Mouse (Mus musculus) CD4-positive helper T cell, adult 2 months (primary cell): ENCODE data around the gene Ankrd12.

Experiments
- DNase-seq: peaks from one replicate; pipeline ENCODE4 v3.0.0-alpha.2; 2012; ENCODE audit warnings: low read depth, missing footprints, low spot score

The Ankrd12 gene

GRCm38 (mm10) chr17:65967751-65968150 is 109.1 kb downstream of the Ankrd12 start:
- DNase-seq = no peak

- no peak for DNase-seq
Observed at GRCm38 (mm10) chr17:65962263-65962662, 114.6 kb downstream of the Ankrd12 start.

GRCm38 (mm10) chr17:65961606-65962136 is 115.2 kb downstream of the Ankrd12 start:
- DNase-seq = peak; percentile 83

- DNase-seq = no peak
Observed at GRCm38 (mm10) chr17:65959011-65959410, 117.9 kb downstream of the Ankrd12 start.

GRCm38 (mm10) chr17:65958366-65958765 is 118.5 kb downstream of the Ankrd12 start:
- DNase-seq = no peak

- no peak for DNase-seq
Observed at GRCm38 (mm10) chr17:65957782-65958325, 119.0 kb downstream of the Ankrd12 start.

- DNase-seq = peak; percentile 54
Observed at GRCm38 (mm10) chr17:65956993-65957781, 119.7 kb downstream of the Ankrd12 start.

- DNase-seq = no peak
Observed at GRCm38 (mm10) chr17:65956140-65956539, 120.7 kb downstream of the Ankrd12 start.

GRCm38 (mm10) chr17:65953959-65954358 is 122.9 kb downstream of the Ankrd12 start:
- DNase-seq = peak; percentile 78

- peak; percentile 69 for DNase-seq
Observed at GRCm38 (mm10) chr17:65952083-65952482, 124.8 kb downstream of the Ankrd12 start.

- peak; percentile 94 for DNase-seq
Observed at GRCm38 (mm10) chr17:65950622-65951404, 126.1 kb downstream of the Ankrd12 start, which contains the start of gene Twsg1. Gene Twsg1, minus strand, starts transcription at chr17:65951226.

GRCm38 (mm10) chr17:65950183-65950582 is 126.7 kb downstream of the Ankrd12 start:
- no peak for DNase-seq

GRCm38 (mm10) chr17:65947307-65947706 is 129.6 kb downstream of the Ankrd12 start:
- DNase-seq = peak; percentile 54

GRCm38 (mm10) chr17:65945420-65945819 is 131.5 kb downstream of the Ankrd12 start:
- no peak for DNase-seq

- DNase-seq = no peak
Observed at GRCm38 (mm10) chr17:65942394-65942793, 134.5 kb downstream of the Ankrd12 start.

GRCm38 (mm10) chr17:65941275-65941674 is 135.6 kb downstream of the Ankrd12 start:
- no peak for DNase-seq

- DNase-seq = no peak
Observed at GRCm38 (mm10) chr17:65940221-65940620, 136.7 kb downstream of the Ankrd12 start.

GRCm38 (mm10) chr17:65939461-65940192 is 137.3 kb downstream of the Ankrd12 start:
- no peak for DNase-seq

GRCm38 (mm10) chr17:65937671-65938070 is 139.2 kb downstream of the Ankrd12 start:
- DNase-seq = no peak

GRCm38 (mm10) chr17:65933741-65934140 is 143.1 kb downstream of the Ankrd12 start:
- DNase-seq = no peak

GRCm38 (mm10) chr17:65931525-65931924 is 145.4 kb downstream of the Ankrd12 start:
- DNase-seq = no peak
